Mouse (Mus musculus) MEL-GATA-1-ER (cell line): ENCODE results near the gene Commd1.

ENCODE experiments used
- DNase-seq: peaks from one replicate; pipeline ENCODE4 v3.0.0-alpha.2; 2012; ENCODE audit warnings: low read depth; ENCODE audit errors: extremely low read depth

Gene Commd1

GRCm38 (mm10) chr11:22950131-22950530, 32.1 kb downstream of the Commd1 start:
- DNase-seq = no peak

- no peak for DNase-seq
These were observed 33.1 kb downstream of the Commd1 start for GRCm38 (mm10) chr11:22949101-22949500.

- no peak for DNase-seq
These were observed 43.2 kb downstream of the Commd1 start for GRCm38 (mm10) chr11:22938983-22939382.

GRCm38 (mm10) chr11:22937716-22938316, 44.4 kb downstream of the Commd1 start:
- no peak for DNase-seq

- no peak for DNase-seq
These were observed 45.6 kb downstream of the Commd1 start for GRCm38 (mm10) chr11:22936446-22937125.

- no peak for DNase-seq
These were observed 50.0 kb downstream of the Commd1 start for GRCm38 (mm10) chr11:22932167-22932566.

- DNase-seq = no peak
These were observed 50.8 kb downstream of the Commd1 start for GRCm38 (mm10) chr11:22931320-22931905.

GRCm38 (mm10) chr11:22930129-22930528, 52.1 kb downstream of the Commd1 start:
- peak; percentile 78 for DNase-seq

- no peak for DNase-seq
These were observed 53.5 kb downstream of the Commd1 start for GRCm38 (mm10) chr11:22928586-22929169.

- DNase-seq = no peak
These were observed 58.6 kb downstream of the Commd1 start for GRCm38 (mm10) chr11:22923606-22924005.

- no peak for DNase-seq
These were observed 59.6 kb downstream of the Commd1 start for GRCm38 (mm10) chr11:22922546-22922945.

- DNase-seq = no peak
These were observed 62.8 kb downstream of the Commd1 start for GRCm38 (mm10) chr11:22919336-22919735.

GRCm38 (mm10) chr11:22917786-22918185, 64.4 kb downstream of the Commd1 start:
- DNase-seq = no peak

GRCm38 (mm10) chr11:22913744-22914143, 68.4 kb downstream of the Commd1 start:
- DNase-seq = no peak

GRCm38 (mm10) chr11:22911831-22912230, 70.4 kb downstream of the Commd1 start:
- DNase-seq = no peak

GRCm38 (mm10) chr11:22906453-22906865, 75.7 kb downstream of the Commd1 start:
- DNase-seq = no peak

GRCm38 (mm10) chr11:22902923-22903322, 79.3 kb downstream of the Commd1 start:
- DNase-seq = no peak

- no peak for DNase-seq
These were observed 82.1 kb downstream of the Commd1 start for GRCm38 (mm10) chr11:22900041-22900440.

- no peak for DNase-seq
These were observed 84.5 kb downstream of the Commd1 start for GRCm38 (mm10) chr11:22897642-22898041.

GRCm38 (mm10) chr11:22897127-22897526, 85.1 kb downstream of the Commd1 start:
- DNase-seq = no peak

GRCm38 (mm10) chr11:22893075-22893474, 89.1 kb downstream of the Commd1 start:
- DNase-seq = no peak

GRCm38 (mm10) chr11:22892466-22892865, 89.7 kb downstream of the Commd1 start:
- no peak for DNase-seq
